Mouse (Mus musculus): ENCODE data around the gene Scaf1. TPM values are rescaled to one million over a fixed set of nuclear protein-coding genes. Genes with fewer than 3 reads are reported as not detected.

Scaf1 gene
- polyA plus RNA-seq, 1 experiment: 47.3 TPM

GRCm38 (mm10) chr7:45017242-45018061 is 1.3 kb upstream of the Scaf1 start, which contains the start of gene Rras:
Gene Rras, plus strand, starts transcription at chr7:45017961.
- Histone ChIP-seq H3K27ac (ENCODE audit: insufficient read depth, low read depth, low read length) (peak within 1 kb of the TSS; percentile 91), H3K4me1 (ENCODE audit: control insufficient read depth, insufficient read depth, low read length) (peaks cover 20% of the 10 kb centered on the region), H3K4me3 (ENCODE audit: insufficient read depth, low read length) (peak within 1 kb of the TSS; percentile 69)
- TF ChIP-seq POLR2A (IDR thresholded peaks at IDR 0.05; ENCODE audit: borderline replicate concordance, low read depth, low read length) (0 out of 2 replicates have a peak, but pooled peaks have one; percentile 49), CTCF (IDR thresholded peaks at IDR 0.05; ENCODE audit: low read depth, low read length) (no peak)

DNA sequence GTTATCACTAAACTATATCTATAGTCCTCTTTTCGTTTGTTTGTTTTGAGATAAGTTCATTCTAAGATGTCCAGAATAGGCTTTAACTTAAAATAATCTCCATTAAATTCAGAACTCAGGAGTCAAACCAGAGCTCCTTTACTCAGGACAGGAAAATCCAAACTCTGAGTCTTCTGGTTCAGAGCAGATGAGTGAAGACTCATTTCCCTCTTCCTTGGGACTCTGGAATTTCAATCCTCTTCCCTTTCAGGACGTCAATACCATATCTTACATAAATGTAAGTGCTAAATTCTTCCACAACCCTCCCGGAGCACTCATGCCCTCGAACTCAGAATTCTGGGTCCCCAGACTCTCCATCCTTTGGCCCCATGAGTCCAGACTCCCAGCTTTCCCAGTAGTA is 598 bp upstream of the Scaf1 start:
- Histone ChIP-seq H3K27ac (ENCODE audit: insufficient read depth, low read depth, low read length) (peak overlapping the region; percentile 91), H3K4me1 (ENCODE audit: control insufficient read depth, insufficient read depth, low read length) (peaks cover 20% of the 10 kb centered on the region), H3K4me3 (ENCODE audit: insufficient read depth, low read length) (peak overlapping the region; percentile 69)
- TF ChIP-seq CTCF (IDR thresholded peaks at IDR 0.05; ENCODE audit: low read depth, low read length) (no peak), POLR2A (IDR thresholded peaks at IDR 0.05; ENCODE audit: borderline replicate concordance, low read depth, low read length) (no peak)

DNA sequence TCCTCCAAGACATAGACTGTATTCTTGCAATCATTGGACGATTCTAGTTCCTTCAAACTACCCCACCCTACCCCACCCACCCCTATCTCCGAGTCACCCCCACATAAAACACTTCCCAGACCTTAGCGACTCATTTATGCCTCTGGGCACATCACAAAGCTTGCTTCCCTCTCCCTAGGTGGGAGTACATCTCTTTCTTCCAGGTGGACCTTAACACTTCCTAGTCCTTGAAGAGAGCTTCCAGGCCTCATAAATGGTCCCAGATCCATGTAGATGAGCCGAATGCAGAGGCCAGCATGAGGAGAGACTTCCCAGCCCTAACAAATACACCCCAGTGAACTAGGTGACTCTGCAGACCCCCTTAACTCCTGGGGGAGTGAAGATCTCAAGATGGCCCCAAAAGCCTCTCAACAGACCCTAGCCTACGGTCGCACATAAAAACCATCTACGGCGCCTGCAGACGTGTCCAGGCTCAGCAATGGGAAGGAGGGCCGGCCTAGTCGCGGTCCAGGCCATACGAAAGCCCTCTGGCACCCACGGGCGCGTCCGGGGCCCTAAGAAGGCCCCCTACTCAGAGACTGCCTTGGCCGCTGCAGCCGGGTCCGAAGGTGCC is 713 bp downstream of the Scaf1 start:
- H3K4me1 ChIP-seq (ENCODE audit: control insufficient read depth, insufficient read depth, low read length): peaks cover 20% of the 10 kb centered on the region
- TF ChIP-seq CTCF (IDR thresholded peaks at IDR 0.05; ENCODE audit: low read depth, low read length) (no peak), POLR2A (IDR thresholded peaks at IDR 0.05; ENCODE audit: borderline replicate concordance, low read depth, low read length) (no peak)
- peak overlapping the region; percentile 69 for H3K4me3 ChIP-seq (ENCODE audit: insufficient read depth, low read length)
- H3K27ac ChIP-seq (ENCODE audit: insufficient read depth, low read depth, low read length): peak overlapping the region; percentile 66

DNA sequence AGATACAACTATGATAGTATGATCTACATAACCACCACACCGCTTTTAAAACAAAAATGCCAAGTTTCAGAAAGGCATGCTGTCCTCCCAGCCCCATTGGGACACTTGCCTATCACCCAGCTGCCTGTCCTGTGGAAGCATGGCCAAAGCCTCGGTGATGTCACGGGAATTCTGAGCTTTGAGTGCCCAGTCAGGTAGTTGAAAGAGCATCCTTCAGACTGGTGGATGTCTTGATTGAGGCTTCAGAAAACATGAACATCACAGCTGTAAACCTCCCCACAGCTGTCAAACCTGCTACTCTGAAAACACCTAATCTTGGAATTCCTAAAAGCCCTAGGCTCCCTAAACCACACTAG is 2.1 kb downstream of the Scaf1 start:
- peaks cover 14% of the 10 kb centered on the region for H3K4me1 ChIP-seq (ENCODE audit: control insufficient read depth, insufficient read depth, low read length)
- H3K4me3 ChIP-seq (ENCODE audit: insufficient read depth, low read length): no peak overlapping the region
- no peak overlapping the region for H3K27ac ChIP-seq (ENCODE audit: insufficient read depth, low read depth, low read length)
- TF ChIP-seq CTCF (IDR thresholded peaks at IDR 0.05; ENCODE audit: low read depth, low read length) (no peak), POLR2A (IDR thresholded peaks at IDR 0.05; ENCODE audit: borderline replicate concordance, low read depth, low read length) (no peak)

- H3K4me3 ChIP-seq (ENCODE audit: insufficient read depth, low read length): no peak overlapping the region
- no peak overlapping the region for H3K27ac ChIP-seq (ENCODE audit: insufficient read depth, low read depth, low read length)
- H3K4me1 ChIP-seq (ENCODE audit: control insufficient read depth, insufficient read depth, low read length): peaks cover 8% of the 10 kb centered on the region
- TF ChIP-seq POLR2A (IDR thresholded peaks at IDR 0.05; ENCODE audit: borderline replicate concordance, low read depth, low read length) (no peak), CTCF (IDR thresholded peaks at IDR 0.05; ENCODE audit: low read depth, low read length) (no peak)
Measured at GRCm38 (mm10) chr7:45013366-45014095, 2.6 kb downstream of the Scaf1 start.

GRCm38 (mm10) chr7:45012824-45013223 is 3.3 kb downstream of the Scaf1 start:
- Histone ChIP-seq H3K4me3 (ENCODE audit: insufficient read depth, low read length) (no peak overlapping the region), H3K27ac (ENCODE audit: insufficient read depth, low read depth, low read length) (no peak overlapping the region), H3K4me1 (ENCODE audit: control insufficient read depth, insufficient read depth, low read length) (peaks cover 5% of the 10 kb centered on the region)
- no peak for TF ChIP-seq CTCF (IDR thresholded peaks at IDR 0.05; ENCODE audit: low read depth, low read length)
- TF ChIP-seq POLR2A (IDR thresholded peaks at IDR 0.05; ENCODE audit: borderline replicate concordance, low read depth, low read length): no peak

DNA sequence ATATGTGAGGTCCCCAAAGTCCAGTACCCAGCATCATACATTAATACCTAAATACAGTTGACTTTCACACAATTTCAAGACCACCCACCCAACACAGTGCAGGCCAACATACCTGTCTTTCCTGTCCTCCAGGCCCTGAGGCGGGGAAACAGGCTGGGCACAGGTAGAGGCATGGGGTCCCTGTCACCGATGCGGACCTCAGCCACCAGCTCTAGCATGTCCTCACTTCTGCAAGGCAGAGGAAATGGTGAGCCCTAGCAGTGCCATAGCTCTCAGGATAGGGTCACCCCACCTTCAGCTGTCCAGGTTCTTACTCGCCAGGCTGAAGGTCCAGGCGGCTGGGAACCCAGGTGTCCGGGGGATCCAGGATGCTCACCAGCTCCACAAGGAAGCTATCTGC is 4.2 kb downstream of the Scaf1 start:
- TF ChIP-seq CTCF (IDR thresholded peaks at IDR 0.05; ENCODE audit: low read depth, low read length): no peak
- no peak for TF ChIP-seq POLR2A (IDR thresholded peaks at IDR 0.05; ENCODE audit: borderline replicate concordance, low read depth, low read length)
- Histone ChIP-seq H3K4me3 (ENCODE audit: insufficient read depth, low read length) (no peak overlapping the region), H3K4me1 (ENCODE audit: control insufficient read depth, insufficient read depth, low read length) (peaks cover 5% of the 10 kb centered on the region), H3K27ac (ENCODE audit: insufficient read depth, low read depth, low read length) (no peak overlapping the region)

GRCm38 (mm10) chr7:45008411-45008810 is 7.8 kb downstream of the Scaf1 start:
- Histone ChIP-seq H3K4me3 (ENCODE audit: insufficient read depth, low read length) (no peak overlapping the region), H3K4me1 (ENCODE audit: control insufficient read depth, insufficient read depth, low read length) (no peaks in the 10 kb centered on the region), H3K27ac (ENCODE audit: insufficient read depth, low read depth, low read length) (no peak overlapping the region)
- TF ChIP-seq CTCF (IDR thresholded peaks at IDR 0.05; ENCODE audit: low read depth, low read length) (no peak), POLR2A (IDR thresholded peaks at IDR 0.05; ENCODE audit: borderline replicate concordance, low read depth, low read length) (no peak)

GRCm38 (mm10) chr7:45007846-45008245 is 8.3 kb downstream of the Scaf1 start:
- Histone ChIP-seq H3K4me1 (ENCODE audit: control insufficient read depth, insufficient read depth, low read length) (no peaks in the 10 kb centered on the region), H3K27ac (ENCODE audit: insufficient read depth, low read depth, low read length) (no peak overlapping the region), H3K4me3 (ENCODE audit: insufficient read depth, low read length) (no peak overlapping the region)
- TF ChIP-seq POLR2A (IDR thresholded peaks at IDR 0.05; ENCODE audit: borderline replicate concordance, low read depth, low read length) (no peak), CTCF (IDR thresholded peaks at IDR 0.05; ENCODE audit: low read depth, low read length) (no peak)
